Mouse (Mus musculus) ES-Bruce4 (cell line): ENCODE measurements around the gene Anxa9.

Experiments used
- CTCF ChIP-seq: IDR thresholded peaks from one replicate; pipeline ENCODE4 v1.8.1; 2011; ENCODE audit warnings: low read depth, low read length
- EP300 ChIP-seq: IDR thresholded peaks from 2 replicates; pipeline ENCODE4 v1.6.1; 2011; ENCODE audit warnings: low read depth, low read length; ENCODE audit not compliant: insufficient read depth
- POLR2A ChIP-seq: IDR thresholded peaks from one replicate; pipeline ENCODE4 v1.8.1; 2011; ENCODE audit warnings: low read length; ENCODE audit not compliant: insufficient read depth

GRCm38 (mm10) chr3:95261975-95262374 is 45.0 kb downstream of the Anxa9 start:
- TF ChIP-seq POLR2A (no peak), CTCF (no peak), EP300 (no peak)
